Mouse (Mus musculus) MEL (cell line): ENCODE data around the gene Sh3gl2. TPM values are rescaled to one million over a fixed set of nuclear protein-coding genes. Genes with fewer than 3 reads are reported as not detected.

ENCODE experiments used
- DNase-seq: peaks from one replicate; pipeline ENCODE4 v3.0.0; 2011; ENCODE audit warnings: low read depth, low spot score
- H3K27ac ChIP-seq: 2 replicates; pipeline ENCODE4 v1.5.1; 2012; ENCODE audit warnings: low read depth, mild to moderate bottlenecking, control low read depth, low read length, moderate library complexity; ENCODE audit not compliant: control insufficient read depth
- H3K27me3 ChIP-seq, 2 experiments: fragments of 150-350 bp in 1 of 2; sonication (generic) in 1 of 2; 2 replicates each; pipeline ENCODE4 v1.6.1; 2012; ENCODE audit warnings: low read length in 2 of 2, mild to moderate bottlenecking in 2 of 2, improper control_type of control experiment in 1 of 2, moderate library complexity in 1 of 2; ENCODE audit not compliant: insufficient read depth in 2 of 2, control insufficient read depth in 1 of 2
- H3K36me3 ChIP-seq, 2 experiments: 2 replicates each; pipeline ENCODE4 v1.6.1; 2012 to 2014; ENCODE audit warnings: low read length in 2 of 2, improper control_type of control experiment in 1 of 2, inconsistent platforms in 1 of 2, mild to moderate bottlenecking in 1 of 2; ENCODE audit not compliant: insufficient read depth in 2 of 2, control insufficient read depth in 1 of 2
- H3K4me1 ChIP-seq, 2 experiments: fragments of 150-350 bp in 1 of 2; sonication (generic) in 1 of 2; 2 replicates each; pipeline ENCODE4 v1.6.1; 2012; ENCODE audit warnings: low read length in 2 of 2, improper control_type of control experiment in 1 of 2, mild to moderate bottlenecking in 1 of 2; ENCODE audit not compliant: insufficient read depth in 2 of 2, control insufficient read depth in 1 of 2
- H3K4me3 ChIP-seq, 2 experiments: fragments of 150-350 bp in 1 of 2; sonication (generic) in 1 of 2; 2 replicates each; pipeline ENCODE4 v1.5.1; 2012; ENCODE audit warnings: low read depth in 2 of 2, low read length in 2 of 2, mild to moderate bottlenecking in 2 of 2, moderate library complexity in 2 of 2, control low read depth in 1 of 2, improper control_type of control experiment in 1 of 2; ENCODE audit not compliant: control insufficient read depth in 1 of 2, insufficient read depth in 1 of 2
- H3K79me2 ChIP-seq: 2 replicates; pipeline ENCODE4 v1.6.1; 2012; ENCODE audit warnings: mild to moderate bottlenecking, low read length, moderate library complexity; ENCODE audit not compliant: control insufficient read depth, poor library complexity, insufficient read depth
- H3K9ac ChIP-seq: 2 replicates; pipeline ENCODE4 v1.6.1; 2012; ENCODE audit warnings: low read depth, mild to moderate bottlenecking, control low read depth, low read length, moderate library complexity; ENCODE audit not compliant: control insufficient read depth, poor library complexity, severe bottlenecking
- H3K9me3 ChIP-seq: fragments of 150-350 bp; sonication (generic); replicated peaks from 2 replicates; pipeline ENCODE4 v1.6.1; 2012; ENCODE audit warnings: mild to moderate bottlenecking, low read length, improper control_type of control experiment, moderate library complexity; ENCODE audit not compliant: insufficient read depth
- BHLHE40 ChIP-seq: IDR thresholded peaks from 2 replicates; pipeline ENCODE4 v1.6.1; 2012; ENCODE audit warnings: low read depth, mild to moderate bottlenecking, inconsistent platforms, low read length, improper control_type of control experiment, borderline replicate concordance
- CHD1 ChIP-seq: IDR thresholded peaks from 2 replicates; pipeline ENCODE4 v1.6.1; 2012; ENCODE audit warnings: low read depth, mild to moderate bottlenecking, inconsistent platforms, low read length, improper control_type of control experiment
- CTCF ChIP-seq, 3 experiments: IDR thresholded peaks in 2 of 3; conservative IDR thresholded peaks in 1 of 3; 2 replicates each; pipeline ENCODE4 v1.5.1; 2011 to 2012; ENCODE audit warnings: low read length in 3 of 3, low read depth in 2 of 3, mild to moderate bottlenecking in 2 of 3, improper control_type of control experiment in 1 of 3, inconsistent platforms in 1 of 3, mixed read lengths in 1 of 3, moderate library complexity in 1 of 3; ENCODE audit not compliant: control insufficient read depth in 1 of 3, insufficient read depth in 1 of 3, poor library complexity in 1 of 3, severe bottlenecking in 1 of 3
- E2F4 ChIP-seq: IDR thresholded peaks from 2 replicates; pipeline ENCODE4 v1.6.1; 2011; ENCODE audit warnings: low read depth, low read length, improper control_type of control experiment, borderline replicate concordance
- EP300 ChIP-seq, 2 experiments: IDR thresholded peaks; 2 replicates each; pipeline ENCODE4 v1.6.1; 2011; ENCODE audit warnings: improper control_type of control experiment in 2 of 2, low read length in 2 of 2, low read depth in 1 of 2, mild to moderate bottlenecking in 1 of 2
- GATA1 ChIP-seq: IDR thresholded peaks from 2 replicates; pipeline ENCODE4 v1.6.1; 2011; ENCODE audit warnings: low read depth, low read length, improper control_type of control experiment
- HCFC1 ChIP-seq: IDR thresholded peaks from 2 replicates; pipeline ENCODE4 v1.6.1; 2012; ENCODE audit warnings: low read depth, mild to moderate bottlenecking, inconsistent platforms, low read length, improper control_type of control experiment, moderate library complexity
- JUND ChIP-seq: IDR thresholded peaks from 2 replicates; pipeline ENCODE4 v1.6.1; 2011; ENCODE audit warnings: low read depth, mild to moderate bottlenecking, improper control_type of control experiment, low read length
- KAT2A ChIP-seq: conservative IDR thresholded peaks from 2 replicates; pipeline ENCODE4 v1.6.1; 2012; ENCODE audit warnings: low read depth, low read length, improper control_type of control experiment, inconsistent platforms
- MAFK ChIP-seq: IDR thresholded peaks from 2 replicates; pipeline ENCODE4 v1.6.1; 2011; ENCODE audit warnings: low read depth, mild to moderate bottlenecking, low read length, improper control_type of control experiment, borderline replicate concordance
- MAX ChIP-seq: IDR thresholded peaks from 2 replicates; pipeline ENCODE4 v1.6.1; 2011; ENCODE audit warnings: low read length, improper control_type of control experiment
- MEF2A ChIP-seq: IDR thresholded peaks from 2 replicates; pipeline ENCODE4 v1.6.1; 2014; ENCODE audit warnings: low read depth, mild to moderate bottlenecking, inconsistent platforms, low read length, improper control_type of control experiment; ENCODE audit not compliant: poor library complexity, insufficient replicate concordance, severe bottlenecking; ENCODE audit errors: extremely low read depth
- MYB ChIP-seq: IDR thresholded peaks from 2 replicates; pipeline ENCODE4 v1.6.1; 2011; ENCODE audit warnings: mild to moderate bottlenecking, low read depth, low read length, improper control_type of control experiment
- MYC ChIP-seq: IDR thresholded peaks from 2 replicates; pipeline ENCODE4 v1.6.1; 2011; ENCODE audit warnings: low read depth, mild to moderate bottlenecking, low read length, improper control_type of control experiment, moderate library complexity
- NELFE ChIP-seq: IDR thresholded peaks from 2 replicates; pipeline ENCODE4 v1.6.1; 2011; ENCODE audit warnings: low read depth, low read length, improper control_type of control experiment
- NRF1 ChIP-seq: IDR thresholded peaks from 2 replicates; pipeline ENCODE4 v1.6.1; 2014; ENCODE audit warnings: low read depth, mild to moderate bottlenecking, inconsistent platforms, low read length, improper control_type of control experiment, moderate library complexity; ENCODE audit not compliant: poor library complexity, insufficient read depth, severe bottlenecking
- POLR2A ChIP-seq, 2 experiments: IDR thresholded peaks; 2 replicates each; pipeline ENCODE4 v1.6.1; 2011 to 2012; ENCODE audit warnings: low read length in 2 of 2, mild to moderate bottlenecking in 2 of 2, control low read depth in 1 of 2, improper control_type of control experiment in 1 of 2, low read depth in 1 of 2, moderate library complexity in 1 of 2; ENCODE audit not compliant: control insufficient read depth in 1 of 2, insufficient read depth in 1 of 2, poor library complexity in 1 of 2
- POLR2AphosphoS2 ChIP-seq: IDR thresholded peaks from 2 replicates; pipeline ENCODE4 v1.6.1; 2011; ENCODE audit warnings: low read length, improper control_type of control experiment
- RAD21 ChIP-seq: IDR thresholded peaks from 2 replicates; pipeline ENCODE4 v1.6.1; 2011; ENCODE audit warnings: mild to moderate bottlenecking, low read depth, low read length, improper control_type of control experiment
- SIN3A ChIP-seq: IDR thresholded peaks from 2 replicates; pipeline ENCODE4 v1.6.1; 2012; ENCODE audit warnings: low read length, improper control_type of control experiment, inconsistent platforms
- SMC3 ChIP-seq: IDR thresholded peaks from 2 replicates; pipeline ENCODE4 v1.6.1; 2011; ENCODE audit warnings: low read depth, low read length, improper control_type of control experiment
- TAL1 ChIP-seq: IDR thresholded peaks from 2 replicates; pipeline ENCODE4 v1.6.1; 2012; ENCODE audit warnings: mild to moderate bottlenecking, inconsistent platforms, low read length, moderate library complexity, mixed read lengths
- UBTF ChIP-seq: IDR thresholded peaks from 2 replicates; pipeline ENCODE4 v1.6.1; 2012; ENCODE audit warnings: low read depth, mild to moderate bottlenecking, inconsistent platforms, low read length, improper control_type of control experiment, moderate library complexity, borderline replicate concordance; ENCODE audit not compliant: insufficient read depth
- USF1 ChIP-seq: IDR thresholded peaks from 2 replicates; pipeline ENCODE4 v1.6.1; 2014; ENCODE audit warnings: low read depth, mild to moderate bottlenecking, inconsistent platforms, low read length, improper control_type of control experiment, moderate library complexity
- USF2 ChIP-seq, 2 experiments: IDR thresholded peaks; 2 replicates each; pipeline ENCODE4 v1.6.1; 2011 to 2012; ENCODE audit warnings: improper control_type of control experiment in 2 of 2, low read length in 2 of 2, borderline replicate concordance in 1 of 2, inconsistent platforms in 1 of 2, low read depth in 1 of 2, mild to moderate bottlenecking in 1 of 2; ENCODE audit not compliant: insufficient read depth in 1 of 2
- ZKSCAN1 ChIP-seq: IDR thresholded peaks from 2 replicates; pipeline ENCODE4 v1.6.1; 2012; ENCODE audit warnings: low read depth, mild to moderate bottlenecking, inconsistent platforms, low read length, improper control_type of control experiment, moderate library complexity
- ZMIZ1 ChIP-seq: IDR thresholded peaks from 2 replicates; pipeline ENCODE4 v1.6.1; 2012; ENCODE audit warnings: low read depth, mild to moderate bottlenecking, inconsistent platforms, low read length, improper control_type of control experiment, moderate library complexity
- ZNF384 ChIP-seq: IDR thresholded peaks from 2 replicates; pipeline ENCODE4 v1.6.1; 2012; ENCODE audit warnings: low read depth, mild to moderate bottlenecking, inconsistent platforms, low read length, improper control_type of control experiment
- polyA plus RNA-seq, 2 experiments: library from polyadenylated mRNA; stranded (reverse) in 1 of 2; unstranded in 1 of 2; fragments of >175 nt in 1 of 2; fragments of >200 nt in 1 of 2; gene quantifications; 2 replicates each; pipeline versions ENCODE4 v1.2.1 to v1.2.4; 2012; ENCODE audit warnings: low replicate concordance in 2 of 2, low read depth in 1 of 2; ENCODE audit not compliant: insufficient read length in 2 of 2, insufficient read depth in 1 of 2, missing spikeins in 1 of 2
- total RNA-seq: library from RNA; depleted of rRNA; stranded (reverse); fragments of 300-350 nt; gene quantifications from 2 replicates; pipeline ENCODE4 v1.2.3, GENCODE M21; 2012

Sh3gl2 gene
- total and polyA plus RNA-seq, 3 experiments, result not detected

DNA sequence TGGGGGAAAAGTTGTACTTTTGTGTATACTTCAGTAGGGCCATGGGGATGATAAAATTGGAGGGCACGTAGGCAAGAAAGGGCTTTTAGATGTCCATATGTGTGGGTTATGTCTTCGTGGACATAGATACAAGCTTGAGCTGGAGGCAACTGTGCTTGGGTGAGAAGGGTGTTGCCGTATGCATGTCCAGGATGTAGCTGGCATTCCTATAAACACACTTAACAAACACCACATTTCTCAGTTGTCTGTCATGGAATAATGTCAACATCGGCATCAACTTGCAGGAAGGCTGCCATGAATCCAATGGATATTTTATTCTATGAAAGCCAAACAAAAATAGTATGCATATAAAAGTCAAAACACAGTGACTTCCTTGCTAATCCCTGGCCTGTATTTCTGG lies 227.9 kb downstream of the Sh3gl2 start:
- no peaks in the 10 kb centered on the region for H3K79me2 ChIP-seq
- TF ChIP-seq POLR2AphosphoS2 (no peak), CHD1 (no peak), RAD21 (no peak), NELFE (no peak), ZKSCAN1 (no peak), JUND (no peak), MYC (no peak), MEF2A (no peak), HCFC1 (no peak), NRF1 (no peak), MAX (no peak), SIN3A (no peak), MYB (no peak), UBTF (no peak), TAL1 (no peak), USF2 (IDR thresholded peaks at IDR 0.05; ENCODE audit: borderline replicate concordance in 1 of 2, insufficient read depth in 1 of 2, low read depth in 1 of 2, low read length in 2 of 2) (no peak)
- no peaks in the 10 kb centered on the region for H3K9me3 ChIP-seq

DNA sequence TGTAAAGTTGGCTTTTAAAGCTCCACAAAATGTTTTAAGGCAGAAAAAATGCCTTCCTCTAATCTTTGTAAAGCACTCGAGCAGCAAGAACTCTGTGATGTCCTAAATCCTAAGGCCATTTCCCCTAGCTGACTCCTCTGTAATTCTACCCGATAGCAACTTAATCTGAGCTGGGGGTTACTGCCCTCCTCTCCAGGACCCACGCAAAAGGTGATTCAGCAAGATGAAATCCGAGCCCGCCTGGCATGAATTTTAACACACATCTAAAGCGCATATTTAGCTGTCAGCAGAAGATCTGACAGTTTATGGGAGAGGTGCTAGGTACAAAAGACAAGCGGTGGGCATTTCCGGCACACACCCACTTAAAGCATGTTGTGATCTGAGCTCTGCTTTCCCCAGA lies 229.8 kb downstream of the Sh3gl2 start:
- DNase-seq, result no peak
- H3K27ac ChIP-seq, result no peak overlapping the region

More for the DNA sequence above, 227.9 kb downstream of the Sh3gl2 start:
- Histone ChIP-seq H3K36me3 (no peaks in the 10 kb centered on the region), H3K4me3 (no peak overlapping the region), H3K4me1 (no peaks in the 10 kb centered on the region), H3K9ac (no peak overlapping the region), H3K27me3 (no peaks in the 10 kb centered on the region), H3K27ac (no peak overlapping the region)
- DNase-seq, result no peak

More for the DNA sequence above, 229.8 kb downstream of the Sh3gl2 start:
- no peak overlapping the region for H3K9ac ChIP-seq
- TF ChIP-seq JUND (no peak), BHLHE40 (no peak), SMC3 (no peak), SIN3A (no peak), ZMIZ1 (no peak), NRF1 (no peak), MAX (no peak), UBTF (no peak), USF1 (no peak), EP300 (IDR thresholded peaks at IDR 0.05; ENCODE audit: low read depth in 1 of 2, low read length in 2 of 2) (no peak), CTCF (IDR thresholded peaks at IDR 0.05 in 2 of 3, conservative IDR thresholded peaks at IDR 0.05 in 1 of 3; ENCODE audit: control insufficient read depth in 1 of 3, insufficient read depth in 1 of 3, low read depth in 2 of 3, low read length in 3 of 3, poor library complexity in 1 of 3, severe bottlenecking in 1 of 3) (no peak), E2F4 (no peak), ZNF384 (no peak), TAL1 (no peak), GATA1 (no peak), MAFK (no peak), POLR2A (IDR thresholded peaks at IDR 0.05; ENCODE audit: control insufficient read depth in 1 of 2, insufficient read depth in 1 of 2, low read depth in 1 of 2, low read length in 2 of 2, poor library complexity in 1 of 2) (no peak), KAT2A (no peak), RAD21 (no peak)
- TF ChIP-seq, all 39 proteins: peak for 0
- H3K79me2 ChIP-seq, result no peaks in the 10 kb centered on the region
- no peaks in the 10 kb centered on the region for H3K27me3 ChIP-seq
- H3K4me3 ChIP-seq, result no peak overlapping the region
- no peaks in the 10 kb centered on the region for H3K4me1 ChIP-seq
- H3K36me3 ChIP-seq, result no peaks in the 10 kb centered on the region
- H3K9me3 ChIP-seq, result no peaks in the 10 kb centered on the region
